Mouse (Mus musculus) lung, postnatal 0 days (tissue): ENCODE measurements at regions not wholly inside any gene's neighbourhood (a gene's known extent, or its start where the extent isn't known, plus 50 kb on each side); places are given as distances from the start of the nearest gene placed in this dataset.

Experiments
- CTCF ChIP-seq: IDR thresholded peaks from 2 replicates; pipeline ENCODE4 v1.5.1; 2016; ENCODE audit warnings: antibody characterized with exemption, mild to moderate bottlenecking
- EP300 ChIP-seq: IDR thresholded peaks from 2 replicates; pipeline ENCODE4 v1.6.1; 2016; ENCODE audit warnings: antibody characterized with exemption, mild to moderate bottlenecking, control low read depth

GRCm38 (mm10) chr3:153071549-153071948, 89.5 kb upstream of the St6galnac5 start:
- TF ChIP-seq CTCF: no peak
- no peak for TF ChIP-seq EP300
